Mouse (Mus musculus) stomach, postnatal 0 days (tissue): ENCODE data around the gene Vmn1r55. TPM values are rescaled to one million over a fixed set of nuclear protein-coding genes. Genes with fewer than 3 reads are reported as not detected.

Experiments
- ATAC-seq: fragments of 200-750 bp; cut with Nextera tagmentation; 2 replicates; pipeline ENCODE4 v1.8.0; 2017; ENCODE audit not compliant: low FRiP score, low TSS enrichment
- DNase-seq: peaks from one replicate; pipeline ENCODE4 v3.0.0-alpha.2; 2016; ENCODE audit warnings: low spot score
- H3K27ac ChIP-seq: fragments of 300-500 bp; sonication (generic); replicated peaks from 2 replicates; pipeline ENCODE4 v1.5.1; 2014; ENCODE audit warnings: mild to moderate bottlenecking, control low read depth
- H3K27me3 ChIP-seq: fragments of 300-500 bp; sonication (generic); 2 replicates; pipeline ENCODE4 v1.6.1; 2014; ENCODE audit warnings: low read length; ENCODE audit not compliant: control insufficient read depth, insufficient read depth
- H3K36me3 ChIP-seq: fragments of 300-500 bp; sonication (generic); 2 replicates; pipeline ENCODE4 v1.6.1; 2014; ENCODE audit warnings: low read length, mixed read lengths; ENCODE audit not compliant: control insufficient read depth, insufficient read depth
- H3K4me1 ChIP-seq: fragments of 300-500 bp; sonication (generic); replicated peaks from 2 replicates; pipeline ENCODE4 v1.6.1; 2014; ENCODE audit warnings: antibody characterized with exemption; ENCODE audit not compliant: control insufficient read depth, insufficient read depth
- H3K4me2 ChIP-seq: fragments of 300-500 bp; sonication (generic); replicated peaks from 2 replicates; pipeline ENCODE4 v1.6.1; 2014; ENCODE audit warnings: low read depth, mild to moderate bottlenecking, control low read depth, moderate library complexity
- H3K4me3 ChIP-seq: fragments of 300-500 bp; sonication (generic); 2 replicates; pipeline ENCODE4 v1.5.1; 2014; ENCODE audit warnings: low read depth, low read length, control low read depth
- H3K9ac ChIP-seq: fragments of 300-500 bp; sonication (generic); 2 replicates; pipeline ENCODE4 v1.6.1; 2014; ENCODE audit warnings: mild to moderate bottlenecking, low read length, control low read depth, mixed read lengths
- H3K9me3 ChIP-seq: fragments of 300-500 bp; sonication (generic); 2 replicates; pipeline ENCODE4 v1.6.1; 2016; ENCODE audit warnings: low read length; ENCODE audit not compliant: control insufficient read depth
- CTCF ChIP-seq: IDR thresholded peaks from 2 replicates; pipeline ENCODE4 v1.5.1; 2016; ENCODE audit warnings: antibody characterized with exemption, low read depth, mild to moderate bottlenecking, moderate library complexity
- EP300 ChIP-seq: optimal IDR thresholded peaks from 2 replicates; pipeline ENCODE3; 2016; ENCODE audit warnings: antibody characterized with exemption
- WGBS: fragments of 180-500 bp; shearing (Covaris S2); extraction: QIAGEN DNeasy Blood & Tissue Kit; methylation state at CpG from one replicate; pipeline ENCODE4 v1.1.7; 2014; 5-methylcytosine and 5-hydroxymethylcytosine counted together
- polyA plus RNA-seq: library from polyadenylated mRNA; unstranded; fragments of >200 nt; fragmentation: Nextera tagmentation; extraction: Ambion mirVana; gene quantifications from 2 replicates; pipeline ENCODE4 v1.2.1, GENCODE M21; 2015

Vmn1r55 gene
- polyA plus RNA-seq, 1 experiment from 2014 or later = not detected

DNA sequence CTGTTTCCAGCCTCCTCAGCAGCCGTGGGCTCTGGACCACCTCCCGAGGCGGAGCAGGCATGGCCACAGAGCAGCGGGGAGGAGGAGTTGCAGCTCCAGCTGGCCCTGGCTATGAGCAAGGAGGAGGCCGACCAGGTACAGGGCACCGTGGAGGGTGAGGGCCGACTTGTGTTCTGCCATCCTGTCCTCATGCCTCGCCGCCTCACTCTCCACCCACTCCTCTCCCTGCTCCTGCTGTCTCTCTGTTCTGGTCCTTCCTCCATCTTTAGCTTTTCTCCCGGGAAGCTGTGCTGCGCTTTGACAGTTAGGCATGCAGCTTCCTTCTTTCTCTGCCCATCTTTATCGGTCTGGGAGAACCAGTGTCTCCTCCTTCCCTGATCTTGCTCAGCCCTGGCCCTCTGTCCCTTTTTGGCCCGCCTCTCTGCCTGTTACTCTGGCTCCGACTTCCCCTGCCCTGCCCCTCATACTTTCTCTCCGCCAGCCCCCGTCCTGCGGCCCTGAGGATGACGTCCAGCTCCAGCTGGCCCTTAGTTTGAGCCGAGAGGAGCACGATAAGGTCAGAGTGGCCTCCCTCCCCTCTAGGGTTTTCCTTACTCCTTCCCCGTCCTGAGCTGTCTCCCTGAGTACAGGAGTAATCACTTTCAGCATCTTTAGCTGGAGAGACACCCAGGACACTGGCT is 56.5 kb downstream of the Vmn1r55 start:
- H3K36me3 ChIP-seq = peaks cover 45% of the 10 kb centered on the region
- no peak overlapping the region for H3K27ac ChIP-seq
- H3K9ac ChIP-seq = no peak overlapping the region
- no peaks in the 10 kb centered on the region for H3K9me3 ChIP-seq
- no peaks in the 10 kb centered on the region for H3K27me3 ChIP-seq
- ATAC-seq (no peak), DNase-seq (no peak)
- 73% methylated on average over 21 of the region's 21 CpGs for WGBS
- no peaks in the 10 kb centered on the region for H3K4me1 ChIP-seq
- no peak overlapping the region for H3K4me2 ChIP-seq
- no peak for TF ChIP-seq CTCF
- TF ChIP-seq EP300 = no peak
- H3K4me3 ChIP-seq = no peak overlapping the region

GRCm38 (mm10) chr7:5092381-5092780 is 57.1 kb downstream of the Vmn1r55 start:
- WGBS = 79% methylated on average over 5 of the region's 6 CpGs

GRCm38 (mm10) chr7:5091008-5091728 is 58.3 kb downstream of the Vmn1r55 start:
- 89% methylated on average over 15 of the region's 15 CpGs for WGBS
- no peak for TF ChIP-seq EP300
- TF ChIP-seq CTCF = no peak

More at GRCm38 (mm10) chr7:5092381-5092780, 57.1 kb downstream of the Vmn1r55 start:
- ATAC-seq (no peak), DNase-seq (no peak)
- no peaks in the 10 kb centered on the region for H3K27me3 ChIP-seq
- H3K9me3 ChIP-seq = no peaks in the 10 kb centered on the region
- no peak overlapping the region for H3K4me2 ChIP-seq
- no peak overlapping the region for H3K4me3 ChIP-seq
- H3K9ac ChIP-seq = no peak overlapping the region
- peaks cover 43% of the 10 kb centered on the region for H3K36me3 ChIP-seq
- no peak for TF ChIP-seq EP300
- no peak for TF ChIP-seq CTCF
- H3K4me1 ChIP-seq = no peaks in the 10 kb centered on the region
- H3K27ac ChIP-seq = no peak overlapping the region

DNA sequence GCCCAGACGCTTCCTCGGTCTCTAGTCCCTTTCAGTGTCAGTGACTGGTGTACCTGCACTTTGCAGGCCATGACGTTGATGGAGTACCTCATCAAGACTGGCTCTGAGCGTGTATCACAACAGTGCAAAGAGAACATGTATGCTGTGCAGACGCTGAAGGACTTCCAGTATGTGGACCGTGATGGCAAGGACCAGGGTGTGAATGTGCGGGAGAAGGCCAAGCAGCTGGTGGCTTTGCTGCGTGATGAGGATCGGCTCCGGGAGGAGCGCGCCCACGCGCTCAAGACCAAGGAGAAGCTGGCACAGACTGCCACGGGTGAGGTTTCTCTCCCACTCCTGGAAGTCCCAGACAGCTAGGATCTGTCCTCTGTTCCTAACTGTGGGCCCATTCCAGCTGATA is 59.6 kb downstream of the Vmn1r55 start:
- 90% methylated on average over 15 of the region's 15 CpGs for WGBS
- Histone ChIP-seq H3K4me3 (no peak overlapping the region), H3K9ac (no peak overlapping the region), H3K36me3 (peaks cover 33% of the 10 kb centered on the region), H3K4me2 (no peak overlapping the region), H3K4me1 (no peaks in the 10 kb centered on the region), H3K27me3 (no peaks in the 10 kb centered on the region), H3K27ac (no peak overlapping the region), H3K9me3 (no peaks in the 10 kb centered on the region)
- ATAC-seq = no peak
- no peak for DNase-seq
- TF ChIP-seq EP300 (no peak), CTCF (no peak)

More at GRCm38 (mm10) chr7:5091008-5091728, 58.3 kb downstream of the Vmn1r55 start:
- Histone ChIP-seq H3K36me3 (peaks cover 36% of the 10 kb centered on the region), H3K27me3 (no peaks in the 10 kb centered on the region), H3K27ac (no peak overlapping the region), H3K9me3 (no peaks in the 10 kb centered on the region), H3K4me3 (no peak overlapping the region), H3K9ac (no peak overlapping the region), H3K4me1 (no peaks in the 10 kb centered on the region), H3K4me2 (no peak overlapping the region)
- ATAC-seq (no peak), DNase-seq (no peak)

- no peak for DNase-seq
- no peaks in the 10 kb centered on the region for H3K27me3 ChIP-seq
- H3K4me3 ChIP-seq = no peak overlapping the region
- peaks cover 20% of the 10 kb centered on the region for H3K36me3 ChIP-seq
- H3K9ac ChIP-seq = no peak overlapping the region
- ATAC-seq = peak; percentile 63
- WGBS = 67% methylated on average over 4 of the region's 4 CpGs
- TF ChIP-seq EP300 = no peak
- no peak overlapping the region for H3K27ac ChIP-seq
- no peaks in the 10 kb centered on the region for H3K9me3 ChIP-seq
- H3K4me2 ChIP-seq = no peak overlapping the region
- no peaks in the 10 kb centered on the region for H3K4me1 ChIP-seq
Measured at GRCm38 (mm10) chr7:5087886-5088285, 61.6 kb downstream of the Vmn1r55 start.

DNA sequence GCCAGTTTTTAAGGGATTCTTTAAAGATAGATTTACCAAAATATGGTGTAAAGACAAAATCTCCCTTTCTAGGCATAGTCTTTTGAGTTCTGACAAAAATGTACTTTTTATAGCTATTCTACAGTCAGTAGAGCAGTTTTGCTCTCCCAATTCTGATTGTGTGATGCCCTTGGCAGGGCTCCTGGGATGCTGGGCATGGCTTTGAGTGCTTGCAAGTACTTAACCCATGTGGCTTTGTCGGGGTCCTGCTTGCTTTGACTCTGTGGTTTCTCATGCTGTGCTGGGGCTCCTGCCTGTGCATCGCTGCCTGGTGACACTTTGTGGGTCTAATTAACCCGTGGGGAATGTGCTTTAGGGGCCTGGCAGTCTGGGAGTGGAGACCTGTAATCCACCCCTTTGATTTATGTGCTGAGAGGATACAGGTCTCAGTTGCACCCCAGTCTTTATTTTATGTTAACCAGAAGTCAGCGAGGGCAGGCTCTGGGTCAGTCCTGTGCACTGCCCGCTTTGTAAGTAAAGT is 62.5 kb downstream of the Vmn1r55 start:
- no peaks in the 10 kb centered on the region for H3K27me3 ChIP-seq
- no peak overlapping the region for H3K4me2 ChIP-seq
- no peaks in the 10 kb centered on the region for H3K9me3 ChIP-seq
- H3K4me3 ChIP-seq = no peak overlapping the region
- WGBS = 75% methylated on average over 5 of the region's 5 CpGs
- TF ChIP-seq CTCF (no peak), EP300 (no peak)
- ATAC-seq = no peak
- no peak overlapping the region for H3K9ac ChIP-seq
- DNase-seq = no peak
- H3K27ac ChIP-seq = no peak overlapping the region
- H3K36me3 ChIP-seq = peaks cover 13% of the 10 kb centered on the region
- no peaks in the 10 kb centered on the region for H3K4me1 ChIP-seq
